Mouse (Mus musculus) lung, postnatal 0 days (tissue): Measurements from ENCODE around the gene Acer3. TPM values are rescaled to one million over a fixed set of nuclear protein-coding genes. Genes with fewer than 3 reads are reported as not detected.

ENCODE experiments used
- ATAC-seq: fragments of 200-750 bp; cut with Nextera tagmentation; 2 replicates; pipeline ENCODE4 v1.8.0; 2017; ENCODE audit warnings: moderate library complexity
- DNase-seq: peaks from one replicate; pipeline ENCODE4 v3.0.0-alpha.2; 2016; ENCODE audit warnings: low spot score
- H3K27ac ChIP-seq: fragments of 300-500 bp; sonication (generic); 2 replicates; pipeline ENCODE4 v1.5.1; 2014; ENCODE audit warnings: antibody characterized with exemption, mild to moderate bottlenecking, low read length, mixed read lengths
- H3K27me3 ChIP-seq: fragments of 300-500 bp; sonication (generic); replicated peaks from 2 replicates; pipeline ENCODE4 v1.6.1; 2014; ENCODE audit warnings: low read length, mixed read lengths; ENCODE audit not compliant: insufficient read depth
- H3K36me3 ChIP-seq: fragments of 300-500 bp; sonication (generic); 2 replicates; pipeline ENCODE4 v1.6.1; 2014; ENCODE audit warnings: low read length, mixed read lengths; ENCODE audit not compliant: insufficient read depth
- H3K4me1 ChIP-seq: fragments of 300-500 bp; sonication (generic); 2 replicates; pipeline ENCODE4 v1.6.1; 2014; ENCODE audit warnings: antibody characterized with exemption, low read depth, low read length, mixed read lengths; ENCODE audit not compliant: insufficient read depth
- H3K4me2 ChIP-seq: fragments of 300-500 bp; sonication (generic); replicated peaks from 2 replicates; pipeline ENCODE4 v1.6.1; 2014; ENCODE audit warnings: low read depth, mild to moderate bottlenecking, low read length, moderate library complexity, mixed read lengths
- H3K4me3 ChIP-seq: fragments of 300-500 bp; sonication (generic); 2 replicates; pipeline ENCODE4 v1.5.1; 2014; ENCODE audit warnings: low read depth, low read length
- H3K9ac ChIP-seq: fragments of 300-500 bp; sonication (generic); replicated peaks from 2 replicates; pipeline ENCODE4 v1.6.1; 2014; ENCODE audit warnings: low read depth, mild to moderate bottlenecking
- H3K9me3 ChIP-seq: fragments of 300-500 bp; sonication (generic); 2 replicates; pipeline ENCODE4 v1.6.1; 2016; ENCODE audit warnings: low read length, mixed read lengths
- CTCF ChIP-seq: IDR thresholded peaks from 2 replicates; pipeline ENCODE4 v1.5.1; 2016; ENCODE audit warnings: antibody characterized with exemption, mild to moderate bottlenecking
- EP300 ChIP-seq: IDR thresholded peaks from 2 replicates; pipeline ENCODE4 v1.6.1; 2016; ENCODE audit warnings: antibody characterized with exemption, mild to moderate bottlenecking, control low read depth
- WGBS: fragments of 180-500 bp; shearing (Covaris S2); extraction: QIAGEN DNeasy Blood & Tissue Kit; methylation state at CpG from one replicate; pipeline ENCODE4 v1.1.7; 2014; 5-methylcytosine and 5-hydroxymethylcytosine counted together
- polyA plus RNA-seq: library from polyadenylated mRNA; unstranded; fragments of >200 nt; fragmentation: Nextera tagmentation; extraction: Ambion mirVana; gene quantifications from 2 replicates; pipeline ENCODE4 v1.2.1, GENCODE M21; 2015

Acer3 gene
- polyA plus RNA-seq, 1 experiment from 2014 or later: 43.4 TPM

DNA sequence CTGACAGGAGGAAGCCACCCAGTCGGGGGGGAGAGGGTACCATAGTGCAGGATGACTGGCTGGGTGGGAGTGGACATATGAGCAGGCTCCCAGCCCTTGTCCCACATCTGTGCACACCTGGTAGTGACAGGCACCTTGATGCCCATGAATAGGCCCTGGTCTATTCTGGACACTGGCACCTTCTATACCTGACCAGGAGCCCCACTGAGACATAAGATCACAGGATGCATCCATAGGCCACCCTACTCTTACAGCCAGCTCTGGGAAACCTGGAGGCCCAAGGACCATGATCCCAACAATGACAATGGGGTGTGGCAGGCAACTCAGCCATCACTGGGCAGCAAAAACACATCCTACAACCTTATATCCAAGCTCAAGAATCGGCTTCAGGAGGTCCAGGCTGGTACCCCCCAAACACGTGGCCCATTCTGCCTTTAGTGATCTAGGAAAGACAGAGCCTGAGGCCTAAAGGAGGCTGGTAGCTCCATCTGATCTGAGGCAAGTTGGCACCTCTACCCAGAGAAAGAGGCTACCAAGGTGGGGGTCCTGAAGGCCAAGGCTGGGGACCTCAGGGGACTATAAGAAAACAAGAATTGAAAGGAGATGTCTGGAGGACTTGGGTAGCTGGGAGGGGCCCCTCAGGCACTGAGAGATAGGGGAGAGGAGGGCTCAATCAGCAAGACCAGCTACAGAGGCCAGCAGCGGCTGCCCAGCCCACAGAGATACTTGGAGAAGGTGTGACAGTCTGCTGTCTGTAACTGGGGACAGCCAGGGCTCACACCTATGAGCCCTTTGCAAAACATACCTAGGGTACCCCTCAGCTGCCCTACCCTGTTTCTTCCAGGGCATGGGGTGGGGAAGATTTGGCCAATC, 145.9 kb downstream of the Acer3 start:
- peaks cover 8% of the 10 kb centered on the region for H3K4me1 ChIP-seq
- H3K36me3 ChIP-seq: no peaks in the 10 kb centered on the region
- TF ChIP-seq EP300 (no peak), CTCF (no peak)
- H3K4me2 ChIP-seq: no peak overlapping the region
- H3K27ac ChIP-seq: no peak overlapping the region
- no peaks in the 10 kb centered on the region for H3K27me3 ChIP-seq
- WGBS: 80% methylated on average over 4 of the region's 4 CpGs
- DNase-seq (no peak), ATAC-seq (no peak)
- no peak overlapping the region for H3K9ac ChIP-seq
- no peaks in the 10 kb centered on the region for H3K9me3 ChIP-seq
- no peak overlapping the region for H3K4me3 ChIP-seq

DNA sequence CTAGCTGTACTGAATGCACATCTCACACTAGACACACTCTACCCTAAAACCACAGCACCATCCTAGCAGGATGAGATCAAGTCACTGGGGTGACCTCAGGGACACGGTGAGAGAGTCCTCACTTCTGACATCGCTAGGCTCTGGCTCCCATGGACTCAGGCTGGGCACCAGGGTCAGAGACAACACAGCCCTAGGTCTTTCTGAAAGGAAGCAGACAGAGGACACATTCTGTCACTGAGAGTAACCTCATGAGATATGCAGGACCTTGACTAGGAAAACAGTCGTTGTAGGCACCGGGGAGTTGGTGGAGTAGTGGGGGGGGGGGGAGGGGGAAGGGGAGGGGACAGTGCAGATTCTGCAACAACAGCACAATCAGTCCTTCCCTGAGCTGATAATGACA, 147.6 kb downstream of the Acer3 start:
- H3K4me2 ChIP-seq: no peak overlapping the region
- H3K27me3 ChIP-seq: no peaks in the 10 kb centered on the region
- no peaks in the 10 kb centered on the region for H3K9me3 ChIP-seq
- H3K4me3 ChIP-seq: no peak overlapping the region
- TF ChIP-seq CTCF: no peak
- TF ChIP-seq EP300: no peak
- no peaks in the 10 kb centered on the region for H3K36me3 ChIP-seq
- ATAC-seq (no peak), DNase-seq (no peak)
- H3K4me1 ChIP-seq: peaks cover 7% of the 10 kb centered on the region
- WGBS: 41% methylated on average over 4 of the region's 4 CpGs
- no peak overlapping the region for H3K27ac ChIP-seq
- H3K9ac ChIP-seq: no peak overlapping the region

DNA sequence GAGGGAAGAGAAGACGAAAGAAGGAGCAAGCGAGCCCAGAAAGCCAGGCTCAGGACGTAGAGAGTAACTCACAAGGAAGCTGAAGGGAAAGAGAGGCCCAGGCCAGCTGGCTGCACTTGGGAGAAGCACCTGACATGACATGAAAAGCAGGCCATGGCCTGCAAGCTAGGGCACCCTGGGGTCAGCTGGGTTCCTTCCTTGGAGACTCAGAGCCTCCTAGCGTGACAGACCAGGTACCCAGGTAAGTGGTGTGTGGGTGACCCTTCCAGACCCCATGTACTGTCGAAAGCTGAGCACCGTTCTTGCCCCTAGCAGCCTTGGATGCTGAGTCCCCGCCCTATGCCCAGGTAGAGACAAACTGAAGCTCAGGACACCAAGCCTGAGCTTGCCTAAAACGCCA, 148.3 kb downstream of the Acer3 start:
- no peak for DNase-seq
- H3K36me3 ChIP-seq: no peaks in the 10 kb centered on the region
- H3K27ac ChIP-seq: 0 out of 2 replicates have a peak overlapping the region, but pooled peaks have one; percentile 43
- TF ChIP-seq EP300 (no peak), CTCF (no peak)
- no peak for ATAC-seq
- H3K27me3 ChIP-seq: no peaks in the 10 kb centered on the region
- H3K9ac ChIP-seq: no peak overlapping the region
- H3K9me3 ChIP-seq: no peaks in the 10 kb centered on the region
- no peak overlapping the region for H3K4me3 ChIP-seq
- WGBS: 72% methylated on average over 8 of the region's 8 CpGs
- no peak overlapping the region for H3K4me2 ChIP-seq
- peaks cover 5% of the 10 kb centered on the region for H3K4me1 ChIP-seq

DNA sequence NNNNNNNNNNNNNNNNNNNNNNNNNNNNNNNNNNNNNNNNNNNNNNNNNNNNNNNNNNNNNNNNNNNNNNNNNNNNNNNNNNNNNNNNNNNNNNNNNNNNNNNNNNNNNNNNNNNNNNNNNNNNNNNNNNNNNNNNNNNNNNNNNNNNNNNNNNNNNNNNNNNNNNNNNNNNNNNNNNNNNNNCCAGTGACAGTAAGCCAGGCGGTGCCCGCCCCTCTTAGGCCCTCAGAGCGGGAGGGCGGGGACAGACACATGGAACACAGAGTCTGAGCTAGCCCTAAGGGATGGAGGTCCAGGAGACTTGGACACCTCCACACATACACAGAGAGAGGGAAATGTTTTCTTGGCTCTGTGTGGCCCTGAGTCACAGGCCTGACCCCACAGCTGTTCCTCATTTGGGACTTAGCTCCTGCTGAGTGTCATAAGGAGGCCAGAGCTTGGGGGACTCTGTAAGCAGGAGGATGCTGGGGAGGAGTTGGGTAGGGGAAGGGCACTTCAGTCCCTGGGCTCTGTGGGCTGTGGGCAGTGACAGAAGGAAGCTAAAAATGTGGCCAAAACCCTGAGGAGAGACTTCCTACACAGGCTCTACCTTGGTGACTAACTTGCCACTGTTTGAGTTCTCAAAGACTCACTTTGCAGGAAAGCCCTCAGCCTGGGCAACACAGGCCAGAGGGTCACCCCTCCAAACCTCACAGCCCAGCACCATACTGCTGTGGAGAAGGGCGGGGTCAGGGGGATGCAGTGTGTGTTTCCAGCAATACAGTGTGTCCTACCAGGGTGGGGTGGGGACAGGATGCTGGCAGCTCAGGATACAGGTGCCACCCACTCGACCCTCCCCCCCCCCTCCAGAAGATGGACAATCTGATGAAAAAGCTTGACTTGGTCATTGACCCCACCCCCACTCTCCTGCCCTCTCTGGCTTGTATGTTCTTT, 149.6 kb downstream of the Acer3 start:
- Histone ChIP-seq H3K4me2 (no peak overlapping the region), H3K27me3 (no peaks in the 10 kb centered on the region), H3K36me3 (no peaks in the 10 kb centered on the region), H3K27ac (peak overlapping the region; percentile 43), H3K9ac (no peak overlapping the region), H3K4me1 (no peaks in the 10 kb centered on the region), H3K9me3 (no peaks in the 10 kb centered on the region), H3K4me3 (no peak overlapping the region)
- DNase-seq: peak; percentile 76
- TF ChIP-seq CTCF (no peak), EP300 (peak; percentile 84)
- peak; percentile 87 for ATAC-seq
- WGBS: 43% methylated on average over 6 of the region's 6 CpGs

DNA sequence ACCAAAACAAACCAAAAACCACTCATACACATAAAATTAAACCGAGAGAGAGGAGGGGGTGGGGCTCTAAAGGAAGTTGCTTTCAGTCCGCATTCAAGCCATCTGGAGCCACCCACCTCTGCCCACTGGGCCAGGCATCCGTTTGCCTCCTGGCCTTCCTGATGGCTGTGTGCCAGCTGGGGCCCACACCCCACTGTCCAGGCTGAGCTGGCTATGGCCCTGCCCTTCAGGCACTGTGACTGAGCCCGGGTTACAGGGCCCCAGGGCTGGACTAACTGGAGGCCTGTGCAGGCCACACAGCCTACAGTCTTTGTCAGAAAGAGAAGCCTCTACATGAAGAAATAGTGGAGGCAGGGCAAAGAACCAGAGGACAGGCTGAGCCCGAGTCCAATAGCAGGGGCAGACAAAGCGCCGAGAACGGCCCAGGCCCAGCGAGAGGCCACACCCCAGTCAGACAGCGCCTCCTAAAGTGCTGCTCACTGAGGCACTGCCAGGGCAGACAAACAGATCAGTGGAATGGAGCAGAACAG, 155.9 kb downstream of the Acer3 start:
- 23% methylated on average over 10 of the region's 10 CpGs for WGBS
- TF ChIP-seq CTCF (peak; percentile 42), EP300 (peak; percentile 67; the same call in 1 of the 2 replicates)
- Histone ChIP-seq H3K27me3 (no peaks in the 10 kb centered on the region), H3K4me3 (no peak overlapping the region), H3K4me2 (no peak overlapping the region), H3K27ac (peak overlapping the region; percentile 77), H3K4me1 (peaks cover 30% of the 10 kb centered on the region), H3K9ac (0 out of 2 replicates have a peak overlapping the region, but pooled peaks have one; percentile 8), H3K9me3 (no peaks in the 10 kb centered on the region), H3K36me3 (no peaks in the 10 kb centered on the region)
- DNase-seq (peak; percentile 64), ATAC-seq (peak; percentile 82)
